Mouse (Mus musculus) heart, postnatal 4 days (tissue): ENCODE data around the gene Aif1l. TPM values are rescaled to one million over a fixed set of nuclear protein-coding genes. Genes with fewer than 3 reads are reported as not detected.

Experiments
- DNase-seq: peaks from one replicate; pipeline ENCODE4 v3.0.0; 2021
- total RNA-seq, 2 experiments: library from RNA; stranded (reverse); gene quantifications; 2 replicates each; pipeline ENCODE4 v1.2.3; 2021

Gene Aif1l
- total RNA-seq, 2 experiments from 2014 or later: 21.1 to 24.0 TPM

- no peak for DNase-seq
These were observed 70.3 kb downstream of the Aif1l start for GRCm38 (mm10) chr2:32020229-32020628.

Other genes with a start within 250 kb of the Aif1l start
- gene Qrfp, start 139.6 kb upstream of the Aif1l start, total RNA-seq: not detected
- not detected for gene Fibcd1, start 104.1 kb upstream of the Aif1l start, total RNA-seq
- under 1 TPM; 0.62 to 0.95 TPM for gene Lamc3, start 62.8 kb upstream of the Aif1l start, total RNA-seq
- gene Nup214, start 24.3 kb downstream of the Aif1l start, total RNA-seq: 10 to 100 TPM; 50.4 to 51.1 TPM
- gene Fam78a, start 134.7 kb downstream of the Aif1l start, total RNA-seq: 10 to 100 TPM; 40.9 to 42.5 TPM
- 10 to 100 TPM; 15.7 to 20.5 TPM for gene Plpp7, start 145.4 kb downstream of the Aif1l start, total RNA-seq
- gene Prrc2b, start 200.9 kb downstream of the Aif1l start, total RNA-seq: 100 to 1,000 TPM; 138 to 145 TPM